Mouse (Mus musculus): ENCODE data around the gene Phyhd1. TPM values are rescaled to one million over a fixed set of nuclear protein-coding genes. Genes with fewer than 3 reads are reported as not detected.

Gene Phyhd1
- polyA plus RNA-seq, 1 experiment, result 11.4 TPM

- Histone ChIP-seq H3K27ac (ENCODE audit: insufficient read depth, low read length) (no peak overlapping the region), H3K4me1 (ENCODE audit: control insufficient read depth, insufficient read depth, low read length) (no peaks in the 10 kb centered on the region), H3K27me3 (ENCODE audit: control insufficient read depth, insufficient read depth, low read length, poor library complexity, severe bottlenecking) (no peaks in the 10 kb centered on the region), H3K4me3 (ENCODE audit: low read depth, low read length) (peak overlapping the region; percentile 84), H3K36me3 (ENCODE audit: control insufficient read depth, insufficient read depth, low read length, poor library complexity, severe bottlenecking) (no peaks in the 10 kb centered on the region; the same call in 1 of the 2 replicates), H3K9ac (ENCODE audit: low read depth, poor library complexity, severe bottlenecking) (peak overlapping the region; percentile 87), H3K9me3 (replicated peaks; ENCODE audit: control insufficient read depth, insufficient read depth, low read length, poor library complexity, severe bottlenecking) (0 out of 2 replicates have a peak, but pooled peaks cover 3% of the 10 kb centered on the region)
- TF ChIP-seq EP300 (IDR thresholded peaks at IDR 0.05; ENCODE audit: insufficient read depth, low read depth, low read length) (no peak), CTCF (IDR thresholded peaks at IDR 0.05; ENCODE audit: low read depth, low read length) (no peak), POLR2A (IDR thresholded peaks at IDR 0.05; ENCODE audit: insufficient read depth, low read length) (no peak)
These were observed 28.1 kb upstream of the Phyhd1 start for GRCm38 (mm10) chr2:30237881-30238280.

GRCm38 (mm10) chr2:30238906-30239465, 27.0 kb upstream of the Phyhd1 start:
- Histone ChIP-seq H3K27ac (ENCODE audit: insufficient read depth, low read length) (no peak overlapping the region), H3K9me3 (replicated peaks; ENCODE audit: control insufficient read depth, insufficient read depth, low read length, poor library complexity, severe bottlenecking) (no peaks in the 10 kb centered on the region), H3K4me1 (ENCODE audit: control insufficient read depth, insufficient read depth, low read length) (no peaks in the 10 kb centered on the region), H3K9ac (ENCODE audit: low read depth, poor library complexity, severe bottlenecking) (no peak overlapping the region), H3K36me3 (ENCODE audit: control insufficient read depth, insufficient read depth, low read length, poor library complexity, severe bottlenecking) (no peaks in the 10 kb centered on the region; the same call in 1 of the 2 replicates), H3K4me3 (ENCODE audit: low read depth, low read length) (no peak overlapping the region), H3K27me3 (ENCODE audit: control insufficient read depth, insufficient read depth, low read length, poor library complexity, severe bottlenecking) (no peaks in the 10 kb centered on the region)
- no peak for TF ChIP-seq CTCF (IDR thresholded peaks at IDR 0.05; ENCODE audit: low read depth, low read length)
- no peak for TF ChIP-seq POLR2A (IDR thresholded peaks at IDR 0.05; ENCODE audit: insufficient read depth, low read length)
- no peak for TF ChIP-seq EP300 (IDR thresholded peaks at IDR 0.05; ENCODE audit: insufficient read depth, low read depth, low read length)

- H3K27ac ChIP-seq (ENCODE audit: insufficient read depth, low read length), result no peak overlapping the region
- no peak for TF ChIP-seq CTCF (IDR thresholded peaks at IDR 0.05; ENCODE audit: low read depth, low read length)
- TF ChIP-seq EP300 (IDR thresholded peaks at IDR 0.05; ENCODE audit: insufficient read depth, low read depth, low read length), result no peak
- no peak for TF ChIP-seq POLR2A (IDR thresholded peaks at IDR 0.05; ENCODE audit: insufficient read depth, low read length)
- H3K9me3 ChIP-seq (replicated peaks; ENCODE audit: control insufficient read depth, insufficient read depth, low read length, poor library complexity, severe bottlenecking), result no peaks in the 10 kb centered on the region
- no peaks in the 10 kb centered on the region for H3K4me1 ChIP-seq (ENCODE audit: control insufficient read depth, insufficient read depth, low read length)
- H3K36me3 ChIP-seq (ENCODE audit: control insufficient read depth, insufficient read depth, low read length, poor library complexity, severe bottlenecking), result no peaks in the 10 kb centered on the region; the same call in 1 of the 2 replicates
- no peak overlapping the region for H3K4me3 ChIP-seq (ENCODE audit: low read depth, low read length)
- H3K27me3 ChIP-seq (ENCODE audit: control insufficient read depth, insufficient read depth, low read length, poor library complexity, severe bottlenecking), result no peaks in the 10 kb centered on the region
- no peak overlapping the region for H3K9ac ChIP-seq (ENCODE audit: low read depth, poor library complexity, severe bottlenecking)
These were observed 26.2 kb upstream of the Phyhd1 start for GRCm38 (mm10) chr2:30239777-30240176.

- Histone ChIP-seq H3K27ac (ENCODE audit: insufficient read depth, low read length) (no peak within 1 kb of the TSS), H3K4me1 (ENCODE audit: control insufficient read depth, insufficient read depth, low read length) (no peaks in the 10 kb centered on the region), H3K9me3 (replicated peaks; ENCODE audit: control insufficient read depth, insufficient read depth, low read length, poor library complexity, severe bottlenecking) (no peaks in the 10 kb centered on the region), H3K27me3 (ENCODE audit: control insufficient read depth, insufficient read depth, low read length, poor library complexity, severe bottlenecking) (no peaks in the 10 kb centered on the region), H3K4me3 (ENCODE audit: low read depth, low read length) (no peak within 1 kb of the TSS), H3K36me3 (ENCODE audit: control insufficient read depth, insufficient read depth, low read length, poor library complexity, severe bottlenecking) (no peaks in the 10 kb centered on the region; the same call in 1 of the 2 replicates), H3K9ac (ENCODE audit: low read depth, poor library complexity, severe bottlenecking) (no peak within 1 kb of the TSS)
- TF ChIP-seq EP300 (IDR thresholded peaks at IDR 0.05; ENCODE audit: insufficient read depth, low read depth, low read length) (no peak), POLR2A (IDR thresholded peaks at IDR 0.05; ENCODE audit: insufficient read depth, low read length) (no peak)
These were observed 25.7 kb upstream of the Phyhd1 start, which contains the start of gene Gm28035 for GRCm38 (mm10) chr2:30240267-30240666. TSS of gene Gm28035 (plus strand) at chr2:30240567.

- Histone ChIP-seq H3K9ac (ENCODE audit: low read depth, poor library complexity, severe bottlenecking) (no peak overlapping the region), H3K27me3 (ENCODE audit: control insufficient read depth, insufficient read depth, low read length, poor library complexity, severe bottlenecking) (no peaks in the 10 kb centered on the region), H3K36me3 (ENCODE audit: control insufficient read depth, insufficient read depth, low read length, poor library complexity, severe bottlenecking) (no peaks in the 10 kb centered on the region; the same call in 1 of the 2 replicates), H3K4me1 (ENCODE audit: control insufficient read depth, insufficient read depth, low read length) (no peaks in the 10 kb centered on the region), H3K4me3 (ENCODE audit: low read depth, low read length) (no peak overlapping the region), H3K9me3 (replicated peaks; ENCODE audit: control insufficient read depth, insufficient read depth, low read length, poor library complexity, severe bottlenecking) (no peaks in the 10 kb centered on the region), H3K27ac (ENCODE audit: insufficient read depth, low read length) (peak overlapping the region; percentile 62)
- TF ChIP-seq POLR2A (IDR thresholded peaks at IDR 0.05; ENCODE audit: insufficient read depth, low read length) (no peak), EP300 (IDR thresholded peaks at IDR 0.05; ENCODE audit: insufficient read depth, low read depth, low read length) (0 out of 2 replicates have a peak, but pooled peaks have one; percentile 52)
These were observed 23.5 kb upstream of the Phyhd1 start for GRCm38 (mm10) chr2:30242509-30242908.

- Histone ChIP-seq H3K27me3 (ENCODE audit: control insufficient read depth, insufficient read depth, low read length, poor library complexity, severe bottlenecking) (no peaks in the 10 kb centered on the region), H3K4me1 (ENCODE audit: control insufficient read depth, insufficient read depth, low read length) (no peaks in the 10 kb centered on the region), H3K36me3 (ENCODE audit: control insufficient read depth, insufficient read depth, low read length, poor library complexity, severe bottlenecking) (no peaks in the 10 kb centered on the region; the same call in 1 of the 2 replicates), H3K4me3 (ENCODE audit: low read depth, low read length) (no peak overlapping the region), H3K9ac (ENCODE audit: low read depth, poor library complexity, severe bottlenecking) (no peak overlapping the region), H3K27ac (ENCODE audit: insufficient read depth, low read length) (peak overlapping the region; percentile 21; the same call in 1 of the 2 replicates), H3K9me3 (replicated peaks; ENCODE audit: control insufficient read depth, insufficient read depth, low read length, poor library complexity, severe bottlenecking) (no peaks in the 10 kb centered on the region)
- TF ChIP-seq POLR2A (IDR thresholded peaks at IDR 0.05; ENCODE audit: insufficient read depth, low read length) (no peak), EP300 (IDR thresholded peaks at IDR 0.05; ENCODE audit: insufficient read depth, low read depth, low read length) (no peak), CTCF (IDR thresholded peaks at IDR 0.05; ENCODE audit: low read depth, low read length) (no peak)
These were observed 22.6 kb upstream of the Phyhd1 start for GRCm38 (mm10) chr2:30243391-30243790.

Measured in ES-Bruce4 (cell line).